ENCODE assay signal across 9 mouse cellular contexts in genomic region chr16:90322850-90323528, GRCm38 (mm10). TPM values are rescaled to one million over a fixed set of nuclear protein-coding genes. Genes with fewer than 3 reads are reported as not detected.
A peak's percentile ranks its signal among the peaks of the same experiment; 100 is the strongest.
DNase-seq lines count a peak whose midpoint lies in the region; ATAC-seq lines count a peak whose summit lies in the region.
"Had no signal": no experiment of that assay in that cellular context is flagged by ENCODE, and none has a peak within 500 bp of the region (broad histone marks: within the 10 kb centered on the region; RNA-seq: fewer than 3 reads in every experiment).

No protein-coding gene starts in this region.

- no peak overlapping the region for H3K27ac ChIP-seq in hindbrain, embryonic 15.5 days (replicated peaks)

- 33% methylated on average over 8 of the region's 8 CpGs for WGBS in hindbrain, embryonic 15.5 days

- H3K9ac ChIP-seq in hindbrain, embryonic 15.5 days, result no peak overlapping the region

- no peaks in the 10 kb centered on the region for H3K27me3 ChIP-seq in hindbrain, embryonic 15.5 days

- H3K36me3 ChIP-seq in hindbrain, embryonic 15.5 days, result no peaks in the 10 kb centered on the region

- peak; percentile 82 for DNase-seq in NIH3T3 (ENCODE audit: low read depth)
- peak; percentile 72 for DNase-seq in cerebellum, adult 9-10 months
- peak; percentile 59 to 95 for DNase-seq in frontal cortex, adult 2 months (ENCODE audit: extremely low spot score in 1 of 2, low spot score in 1 of 2)
- DNase-seq in layer of hippocampus, postnatal 25 days (ENCODE audit: extremely low spot score in 1 of 2, low spot score in 1 of 2), result peak; percentile 80 to 98
- peak; percentile 90 for DNase-seq in lung, postnatal 36 days
- peak; percentile 78 for DNase-seq in retina, postnatal 7 days (ENCODE audit: low read depth, low spot score)
- peak; percentile 65 to 76 for DNase-seq in urinary bladder, adult 18-20 months (ENCODE audit: low spot score in 2 of 2)

- ATAC-seq in hindbrain, embryonic 15.5 days (ENCODE audit: low FRiP score, low read depth), result peak; percentile 76

- no peak overlapping the region for H3K4me3 ChIP-seq in hindbrain, embryonic 15.5 days
- H3K4me3 ChIP-seq: megakaryocyte, embryonic 14.5 days had no signal

- peak overlapping the region; percentile 23; the same call in 1 of the 2 replicates for H3K4me2 ChIP-seq in hindbrain, embryonic 15.5 days

- no peaks in the 10 kb centered on the region for H3K9me3 ChIP-seq in hindbrain, embryonic 15.5 days

- no peaks in the 10 kb centered on the region for H3K4me1 ChIP-seq in hindbrain, embryonic 15.5 days (replicated peaks)

RNA-seq across cellular contexts. Expression of gene Scaf4, which starts 38.7 kb away (rescaled TPM):
- 49.0 and 53.5 TPM in 2 replicates for polyA plus RNA-seq in frontal cortex, adult 2 months (2012; rRNA removed)
- polyA plus RNA-seq in hindbrain, embryonic 15.5 days (2015; fragmentation: Nextera tagmentation; extraction: Ambion mirVana), result 25.5 and 29.2 TPM in 2 replicates
- total RNA-seq in layer of hippocampus, postnatal 25 days (2021), result 10 to 100 TPM; 39.5 to 56.4 TPM
